Mouse (Mus musculus) embryonic facial prominence, embryonic 15.5 days (tissue): ENCODE data around the gene Mcm6. TPM values are rescaled to one million over a fixed set of nuclear protein-coding genes. Genes with fewer than 3 reads are reported as not detected.

Experiments used
- ATAC-seq: fragments of 200-750 bp; cut with Nextera tagmentation; 2 replicates; pipeline ENCODE4 v1.8.0; 2017; ENCODE audit warnings: low read depth, moderate TSS enrichment; ENCODE audit not compliant: insufficient number of reproducible peaks, low FRiP score, low TSS enrichment
- H3K27ac ChIP-seq: fragments of 300-500 bp; sonication (generic); replicated peaks from 2 replicates; pipeline ENCODE4 v1.5.1; 2015; ENCODE audit warnings: mild to moderate bottlenecking, inconsistent platforms
- H3K27me3 ChIP-seq: fragments of 300-500 bp; sonication (generic); 2 replicates; pipeline ENCODE4 v1.6.1; 2015; ENCODE audit warnings: inconsistent platforms
- H3K36me3 ChIP-seq: fragments of 300-500 bp; sonication (generic); 2 replicates; pipeline ENCODE4 v1.6.1; 2015; ENCODE audit warnings: mild to moderate bottlenecking, inconsistent platforms
- H3K4me1 ChIP-seq: fragments of 300-500 bp; sonication (generic); 2 replicates; pipeline ENCODE4 v1.6.1; 2015; ENCODE audit warnings: inconsistent platforms
- H3K4me2 ChIP-seq: fragments of 300-500 bp; sonication (generic); replicated peaks from 2 replicates; pipeline ENCODE4 v1.6.1; 2015; ENCODE audit warnings: mild to moderate bottlenecking, inconsistent platforms
- H3K4me3 ChIP-seq: fragments of 300-500 bp; sonication (generic); replicated peaks from 2 replicates; pipeline ENCODE4 v1.5.1; 2015; ENCODE audit warnings: mild to moderate bottlenecking, inconsistent platforms
- H3K9ac ChIP-seq: fragments of 300-500 bp; sonication (generic); 2 replicates; pipeline ENCODE4 v1.6.1; 2015; ENCODE audit warnings: inconsistent platforms
- H3K9me3 ChIP-seq: fragments of 300-500 bp; sonication (generic); replicated peaks from 2 replicates; pipeline ENCODE4 v1.6.1; 2016; ENCODE audit warnings: inconsistent platforms
- WGBS: fragments of 180-500 bp; shearing (Covaris S2); methylation state at CpG from one replicate; pipeline ENCODE4 v1.1.7; 2015; 5-methylcytosine and 5-hydroxymethylcytosine counted together
- polyA plus RNA-seq: library from polyadenylated mRNA; unstranded; fragments of >200 nt; fragmentation: Nextera tagmentation; extraction: Ambion mirVana; gene quantifications from 2 replicates; pipeline ENCODE4 v1.2.1, GENCODE M21; 2015

Mcm6 gene
- polyA plus RNA-seq, 1 experiment from 2014 or later: 183 TPM

DNA sequence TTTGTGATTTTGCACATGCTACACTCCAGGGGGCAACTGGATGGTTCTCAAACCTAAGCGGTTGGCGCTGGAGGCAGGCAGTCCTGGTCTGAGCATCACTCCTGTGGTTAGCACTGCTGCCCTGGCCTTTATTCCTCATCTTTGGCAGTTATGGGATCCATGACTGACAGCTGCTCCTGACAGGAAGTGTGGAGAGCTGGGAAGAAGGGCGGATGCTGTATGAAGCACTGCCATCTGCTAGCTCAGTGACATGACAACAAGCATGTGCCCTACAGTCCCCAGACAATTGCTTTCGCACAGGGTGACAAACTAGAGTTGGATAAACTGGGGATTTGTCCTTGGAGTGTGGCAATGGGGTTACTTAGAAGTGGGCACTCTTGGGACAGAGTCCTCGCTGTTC is 69.2 kb downstream of the Mcm6 start:
- H3K36me3 ChIP-seq: no peaks in the 10 kb centered on the region
- H3K4me2 ChIP-seq: no peak overlapping the region
- 87% methylated on average over 5 of the region's 5 CpGs for WGBS
- H3K9ac ChIP-seq: no peak overlapping the region
- H3K4me1 ChIP-seq: no peaks in the 10 kb centered on the region
- no peak for ATAC-seq
- H3K27me3 ChIP-seq: no peaks in the 10 kb centered on the region
- no peaks in the 10 kb centered on the region for H3K9me3 ChIP-seq
- no peak overlapping the region for H3K27ac ChIP-seq
- no peak overlapping the region for H3K4me3 ChIP-seq

GRCm38 (mm10) chr1:128285136-128285535 is 74.3 kb downstream of the Mcm6 start:
- ATAC-seq: no peak
- Histone ChIP-seq H3K4me3 (no peak overlapping the region), H3K4me2 (no peak overlapping the region), H3K4me1 (no peaks in the 10 kb centered on the region), H3K36me3 (peaks cover 20% of the 10 kb centered on the region), H3K27ac (no peak overlapping the region), H3K27me3 (no peaks in the 10 kb centered on the region), H3K9me3 (no peaks in the 10 kb centered on the region), H3K9ac (no peak overlapping the region)
- WGBS: 90% methylated on average over 9 of the region's 9 CpGs

- WGBS: 88% methylated on average over 8 of the region's 8 CpGs
- Histone ChIP-seq H3K36me3 (peaks cover 29% of the 10 kb centered on the region), H3K27me3 (no peaks in the 10 kb centered on the region), H3K9ac (no peak overlapping the region), H3K4me1 (no peaks in the 10 kb centered on the region), H3K27ac (no peak overlapping the region), H3K4me2 (no peak overlapping the region), H3K4me3 (no peak overlapping the region), H3K9me3 (no peaks in the 10 kb centered on the region)
- no peak for ATAC-seq
Observed at GRCm38 (mm10) chr1:128284157-128284690, 75.2 kb downstream of the Mcm6 start.

DNA sequence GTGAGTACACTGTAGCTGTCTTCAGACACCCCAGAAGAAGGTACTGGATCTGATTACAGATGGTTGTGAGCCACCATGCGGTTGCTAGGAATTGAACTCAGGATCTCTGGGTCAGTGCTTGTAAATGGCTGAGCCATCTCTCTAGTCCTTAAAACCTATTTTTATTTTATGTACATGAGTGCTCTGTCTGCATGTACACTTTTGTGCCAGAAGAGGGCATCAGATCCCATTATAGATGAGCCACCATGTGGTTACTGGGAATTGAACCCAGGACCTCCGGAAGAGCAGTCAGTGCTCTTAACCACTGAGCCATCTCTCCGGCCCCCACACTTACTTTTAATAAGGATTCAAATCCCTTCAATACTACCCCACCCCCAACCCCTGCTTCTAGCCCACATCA is 76.5 kb downstream of the Mcm6 start:
- H3K4me2 ChIP-seq: no peak overlapping the region
- no peak overlapping the region for H3K9ac ChIP-seq
- H3K27ac ChIP-seq: no peak overlapping the region
- WGBS: 97% methylated on average over 3 of the region's 3 CpGs
- H3K4me3 ChIP-seq: no peak overlapping the region
- no peak for ATAC-seq
- H3K36me3 ChIP-seq: peaks cover 41% of the 10 kb centered on the region
- no peaks in the 10 kb centered on the region for H3K9me3 ChIP-seq
- no peaks in the 10 kb centered on the region for H3K4me1 ChIP-seq
- H3K27me3 ChIP-seq: no peaks in the 10 kb centered on the region

DNA sequence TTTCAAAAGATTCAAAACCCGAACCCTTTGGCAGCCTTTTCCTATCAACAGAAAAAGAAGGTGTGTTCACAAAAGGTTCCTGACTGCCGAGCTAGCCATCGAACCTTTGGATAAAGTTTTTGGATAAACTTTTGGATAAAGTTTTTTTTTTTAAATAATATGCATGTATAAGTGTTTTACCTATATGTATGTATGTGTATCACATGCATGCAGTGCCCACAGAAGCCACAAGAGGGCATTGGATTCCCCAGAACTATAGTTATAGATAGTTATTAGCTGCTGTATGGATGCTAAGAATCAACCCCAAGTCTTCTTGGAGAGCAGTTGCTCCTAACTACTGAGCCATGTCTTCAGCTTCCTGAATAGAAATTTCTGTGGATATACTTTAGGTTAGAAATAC is 77.7 kb downstream of the Mcm6 start:
- Histone ChIP-seq H3K4me1 (no peaks in the 10 kb centered on the region), H3K4me3 (no peak overlapping the region), H3K4me2 (no peak overlapping the region), H3K27me3 (no peaks in the 10 kb centered on the region), H3K9me3 (no peaks in the 10 kb centered on the region), H3K36me3 (peaks cover 52% of the 10 kb centered on the region), H3K9ac (no peak overlapping the region), H3K27ac (no peak overlapping the region)
- no peak for ATAC-seq
- WGBS: 95% methylated on average over 3 of the region's 3 CpGs

Other genes starting within 250 kb of the Mcm6 start
- gene Ubxn4, start 115.7 kb downstream of the Mcm6 start, polyA plus RNA-seq: 69.1 and 84.7 TPM in 2 replicates
- gene Lct, start 31.3 kb downstream of the Mcm6 start, polyA plus RNA-seq: 0.07 and 0.08 TPM in 2 replicates
- gene Dars, start 57.7 kb upstream of the Mcm6 start, polyA plus RNA-seq: 134 and 139 TPM in 2 replicates
- 5.8 TPM in 2 replicates for gene Cxcr4, start 232.6 kb upstream of the Mcm6 start, polyA plus RNA-seq